Mouse (Mus musculus) ES-Bruce4 (cell line): ENCODE results near the gene Pard6a.

Source experiments
- CTCF ChIP-seq: IDR thresholded peaks from one replicate; pipeline ENCODE4 v1.8.1; 2011; ENCODE audit warnings: low read depth, low read length
- POLR2A ChIP-seq: IDR thresholded peaks from one replicate; pipeline ENCODE4 v1.8.1; 2011; ENCODE audit warnings: low read length; ENCODE audit not compliant: insufficient read depth

GRCm38 (mm10) chr8:105722861-105723260, 21.9 kb downstream of the Pard6a start:
- no peak for TF ChIP-seq CTCF
- TF ChIP-seq POLR2A, result no peak
